Mouse (Mus musculus) common myeloid progenitor, adult 5-6 weeks (primary cell): ENCODE results near the gene Irx6. TPM values are rescaled to one million over a fixed set of nuclear protein-coding genes. Genes with fewer than 3 reads are reported as not detected.

Source experiments
- ATAC-seq: replicated peaks from 2 replicates; pipeline ENCODE4 v1.8.0; 2016; ENCODE audit warnings: low read depth, mild to moderate bottlenecking, moderate TSS enrichment, inconsistent platforms; ENCODE audit not compliant: poor library complexity, severe bottlenecking
- total RNA-seq: library from RNA; stranded (forward); fragments of 200-1000, 187-1606 nt; gene quantifications from 2 replicates; pipeline ENCODE4 v1.2.3, GENCODE M21; 2017

Gene Irx6
- not detected in 2 replicates for total RNA-seq

GRCm38 (mm10) chr8:92674244-92675128 is at the start of gene Irx6:
Gene Irx6 (plus strand): TSS chr8:92674288.
- ATAC-seq, result no peak

- ATAC-seq, result no peak
These were observed 45.1 kb upstream of the Irx6 start for GRCm38 (mm10) chr8:92628711-92629650.

GRCm38 (mm10) chr8:92633199-92633598 is 40.9 kb upstream of the Irx6 start:
- no peak for ATAC-seq

GRCm38 (mm10) chr8:92640820-92641219 is 33.3 kb upstream of the Irx6 start:
- ATAC-seq, result no peak

GRCm38 (mm10) chr8:92646637-92647036 is 27.5 kb upstream of the Irx6 start:
- no peak for ATAC-seq

- ATAC-seq, result no peak
These were observed 9.9 kb upstream of the Irx6 start for GRCm38 (mm10) chr8:92664207-92664606.

GRCm38 (mm10) chr8:92670236-92670635 is 3.9 kb upstream of the Irx6 start:
- ATAC-seq, result no peak

- no peak for ATAC-seq
These were observed 3.4 kb upstream of the Irx6 start for GRCm38 (mm10) chr8:92670656-92671195.

- no peak for ATAC-seq
These were observed 2.2 kb upstream of the Irx6 start for GRCm38 (mm10) chr8:92671892-92672291.

- ATAC-seq, result no peak
These were observed 987 bp upstream of the Irx6 start for GRCm38 (mm10) chr8:92673101-92673500.

GRCm38 (mm10) chr8:92673555-92674243 is 389 bp upstream of the Irx6 start:
- ATAC-seq, result no peak

- ATAC-seq, result no peak
These were observed 4.3 kb downstream of the Irx6 start for GRCm38 (mm10) chr8:92678407-92678806.

GRCm38 (mm10) chr8:92697361-92697760 is 23.3 kb downstream of the Irx6 start:
- ATAC-seq, result no peak

GRCm38 (mm10) chr8:92698411-92698810 is 24.3 kb downstream of the Irx6 start:
- ATAC-seq, result no peak

GRCm38 (mm10) chr8:92699922-92700540 is 25.9 kb downstream of the Irx6 start:
- ATAC-seq, result no peak

- no peak for ATAC-seq
These were observed 29.3 kb downstream of the Irx6 start for GRCm38 (mm10) chr8:92703375-92703774.

GRCm38 (mm10) chr8:92706311-92706710 is 32.2 kb downstream of the Irx6 start:
- no peak for ATAC-seq

GRCm38 (mm10) chr8:92713286-92713685 is 39.2 kb downstream of the Irx6 start:
- ATAC-seq, result no peak

- no peak for ATAC-seq
These were observed 43.3 kb downstream of the Irx6 start for GRCm38 (mm10) chr8:92717418-92717817.

- ATAC-seq, result no peak
These were observed 44.0 kb downstream of the Irx6 start for GRCm38 (mm10) chr8:92718057-92718456.
